In the genomic region with DNA sequence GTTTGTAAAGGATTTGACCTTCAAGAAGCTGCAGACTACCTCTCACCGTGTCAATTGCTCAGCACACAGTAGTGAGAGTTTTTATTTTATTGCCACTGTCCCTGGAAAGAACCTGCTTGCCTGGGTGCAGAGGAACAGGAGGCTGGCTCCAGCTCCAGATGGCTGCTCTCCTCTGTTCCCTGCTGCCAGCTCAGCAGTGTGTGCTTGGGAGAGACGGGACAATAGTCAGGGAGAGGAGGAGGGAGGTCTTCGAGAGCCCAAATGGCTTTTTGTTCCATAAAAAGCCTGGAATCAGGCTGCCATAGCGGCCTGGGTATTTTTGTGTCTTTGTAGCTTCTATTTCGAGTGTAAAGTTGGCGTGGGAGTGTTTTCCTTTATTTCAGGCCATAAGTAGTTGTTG, we compare ENCODE assay signal across 7 mouse cellular contexts. TPM values are rescaled to one million over a fixed set of nuclear protein-coding genes. Genes with fewer than 3 reads are reported as not detected.
DNase-seq lines count a peak whose midpoint lies in the region; ATAC-seq and TF ChIP-seq lines count a peak whose summit lies in the region.

No protein-coding gene starts in this region.

- H3K36me3 ChIP-seq in heart, postnatal 0 days (replicated peaks; ENCODE audit: control insufficient read depth, insufficient read depth, low read length): no peaks in the 10 kb centered on the region

- H3K9ac ChIP-seq in heart, postnatal 0 days (replicated peaks; ENCODE audit: low read depth, low read length): no peak overlapping the region

- no peak for TF ChIP-seq CTCF in heart, postnatal 0 days (IDR thresholded peaks at IDR 0.05; ENCODE audit: low read depth)

- WGBS in heart, postnatal 0 days: 12% methylated on average over 6 of the region's 6 CpGs

- H3K27ac ChIP-seq in brown adipose tissue, adult 24 weeks (replicated peaks; ENCODE audit: low read depth, low read length): peak overlapping the region; percentile 92
- H3K27ac ChIP-seq in heart, postnatal 0 days (ENCODE audit: low read depth): peak overlapping the region; percentile 71

- H3K9me3 ChIP-seq in heart, postnatal 0 days (replicated peaks; ENCODE audit: control insufficient read depth, low read length): no peaks in the 10 kb centered on the region

- no peak overlapping the region for H3K4me3 ChIP-seq in brown adipose tissue, adult 24 weeks (ENCODE audit: insufficient read depth, low read depth, low read length)
- H3K4me3 ChIP-seq in heart, postnatal 0 days (ENCODE audit: low read depth, low read length): no peak overlapping the region

- no peak; the same call in 1 of the 2 replicates for ATAC-seq in heart, postnatal 0 days (ENCODE audit: insufficient read depth, low read depth)

- TF ChIP-seq EP300 in heart, postnatal 0 days (IDR thresholded peaks at IDR 0.05; ENCODE audit: low read depth): no peak

- DNase-seq in embryo, embryonic 9.5 days (ENCODE audit: extremely low spot score): peak; percentile 6
- peak; percentile 11 for DNase-seq in heart, postnatal 0 days (ENCODE audit: low spot score)
- DNase-seq in left cerebral cortex, adult 18-20 months (ENCODE audit: low spot score in 2 of 2): peak; percentile 66 to 83
- DNase-seq in right cerebral cortex, adult 18-20 months: peak; percentile 85
- no peak for DNase-seq in urinary bladder, adult 18-20 months (ENCODE audit: low spot score in 2 of 2)
- DNase-seq in natural killer cell, adult 2 months (ENCODE audit: low spot score in 2 of 2): no peak

- peaks cover 7% of the 10 kb centered on the region; the same call in 1 of the 2 replicates for H3K4me1 ChIP-seq in brown adipose tissue, adult 24 weeks (ENCODE audit: control insufficient read depth, insufficient read depth, insufficient read length, low read length)
- H3K4me1 ChIP-seq in heart, postnatal 0 days (ENCODE audit: control insufficient read depth, insufficient read depth): peaks cover 5% of the 10 kb centered on the region; the same call in 1 of the 2 replicates

- H3K4me2 ChIP-seq in heart, postnatal 0 days (ENCODE audit: low read depth, low read length): peak overlapping the region; percentile 5; the same call in 1 of the 2 replicates

- no peaks in the 10 kb centered on the region for H3K27me3 ChIP-seq in heart, postnatal 0 days (ENCODE audit: control insufficient read depth, insufficient read depth, low read length)

RNA-seq across cellular contexts. Expression of a gene that starts 54.5 kb away (rescaled TPM):
- not detected in 2 replicates for polyA plus RNA-seq in brown adipose tissue, adult 24 weeks (2012; ENCODE audit: insufficient read depth, insufficient read length, missing spikeins)
- not detected in 2 replicates for total RNA-seq in heart, postnatal 0 days (2014; rRNA removed; ENCODE audit: low replicate concordance)
- polyA plus RNA-seq in heart, postnatal 0 days (2015; fragmentation: Nextera tagmentation; extraction: Ambion mirVana): not detected in 2 replicates
- not detected for total RNA-seq in left cerebral cortex, adult 18-20 months (2021)

Comparison
In these comparisons a context has a peak if more than half of its experiments do, and no peak if none do; other contexts are left out.
1. DNase-seq: peak in embryo, embryonic 9.5 days (single experiment), heart, postnatal 0 days (single experiment), left cerebral cortex, adult 18-20 months (2 of 2) and right cerebral cortex, adult 18-20 months (single experiment); none in urinary bladder, adult 18-20 months (0 of 2) and natural killer cell, adult 2 months (0 of 2).